Mouse (Mus musculus) midbrain, embryonic 16.5 days (tissue): ENCODE measurements around the gene Vasp. TPM values are rescaled to one million over a fixed set of nuclear protein-coding genes. Genes with fewer than 3 reads are reported as not detected.

Experiments used
- ATAC-seq: fragments of 200-750 bp; cut with Nextera tagmentation; 2 replicates; pipeline ENCODE4 v1.8.0; 2017; ENCODE audit warnings: moderate TSS enrichment
- H3K27ac ChIP-seq: fragments of 300-500 bp; sonication (generic); 2 replicates; pipeline ENCODE4 v1.5.1; 2014; ENCODE audit warnings: mild to moderate bottlenecking, low read length, mixed read lengths
- H3K27me3 ChIP-seq: fragments of 300-500 bp; sonication (generic); 2 replicates; pipeline ENCODE4 v1.6.1; 2014; ENCODE audit warnings: low read depth, low read length, mixed read lengths; ENCODE audit not compliant: control insufficient read depth, insufficient read depth
- H3K36me3 ChIP-seq: fragments of 300-500 bp; sonication (generic); 2 replicates; pipeline ENCODE4 v1.6.1; 2014; ENCODE audit warnings: mild to moderate bottlenecking, low read length, moderate library complexity, mixed read lengths; ENCODE audit not compliant: control insufficient read depth, insufficient read depth
- H3K4me1 ChIP-seq: fragments of 300-500 bp; sonication (generic); 2 replicates; pipeline ENCODE4 v1.6.1; 2014; ENCODE audit warnings: mild to moderate bottlenecking, low read length, mixed read lengths; ENCODE audit not compliant: control insufficient read depth, insufficient read depth
- H3K4me2 ChIP-seq: fragments of 300-500 bp; sonication (generic); 2 replicates; pipeline ENCODE4 v1.6.1; 2014; ENCODE audit warnings: mild to moderate bottlenecking, low read length, mixed read lengths
- H3K4me3 ChIP-seq: fragments of 300-500 bp; sonication (generic); 2 replicates; pipeline ENCODE4 v1.5.1; 2014; ENCODE audit warnings: low read depth, mild to moderate bottlenecking, low read length, moderate library complexity, mixed read lengths
- H3K9ac ChIP-seq: fragments of 300-500 bp; sonication (generic); 2 replicates; pipeline ENCODE4 v1.6.1; 2014; ENCODE audit warnings: low read depth, low read length, mixed read lengths
- H3K9me3 ChIP-seq: fragments of 300-500 bp; sonication (generic); replicated peaks from 2 replicates; pipeline ENCODE4 v1.6.1; 2014; ENCODE audit warnings: mild to moderate bottlenecking, low read length, mixed read lengths; ENCODE audit not compliant: control insufficient read depth, poor library complexity, severe bottlenecking
- WGBS: fragments of 180-500 bp; shearing (Covaris S2); extraction: QIAGEN DNeasy Blood & Tissue Kit; methylation state at CpG from one replicate; pipeline ENCODE4 v1.1.7; 2014; 5-methylcytosine and 5-hydroxymethylcytosine counted together
- polyA plus RNA-seq: library from polyadenylated mRNA; unstranded; fragments of >200 nt; fragmentation: Nextera tagmentation; extraction: Ambion mirVana; gene quantifications from 2 replicates; pipeline ENCODE4 v1.2.1, GENCODE M21; 2015

The Vasp gene
- polyA plus RNA-seq, 1 experiment from 2014 or later, result 35.5 TPM

DNA sequence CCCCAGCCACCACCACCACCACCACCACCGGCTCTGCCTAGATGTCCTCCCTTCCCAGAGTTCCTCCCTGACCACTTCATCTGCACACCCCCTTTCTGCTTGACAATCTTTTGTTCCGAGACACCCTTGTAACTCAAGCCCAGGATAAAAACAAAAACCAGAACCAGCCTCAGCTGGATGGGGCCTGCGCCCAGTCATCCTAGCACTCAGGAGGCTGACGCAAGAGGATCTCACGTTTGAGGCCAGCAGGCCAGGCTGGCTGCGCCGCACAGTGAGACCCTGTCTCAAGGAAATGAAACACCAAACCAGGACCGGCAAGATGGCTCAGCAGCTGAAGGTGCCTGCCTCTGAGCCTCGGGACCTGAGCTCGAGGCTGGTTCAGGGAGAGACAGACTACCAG, 4.6 kb downstream of the Vasp start:
- H3K27ac ChIP-seq, result no peak overlapping the region
- WGBS, result 74% methylated on average over 10 of the region's 10 CpGs
- no peak overlapping the region for H3K4me3 ChIP-seq
- no peak overlapping the region for H3K9ac ChIP-seq
- peaks cover 11% of the 10 kb centered on the region; the same call in 1 of the 2 replicates for H3K36me3 ChIP-seq
- no peaks in the 10 kb centered on the region for H3K27me3 ChIP-seq
- no peak for ATAC-seq
- H3K4me2 ChIP-seq, result no peak overlapping the region
- no peaks in the 10 kb centered on the region for H3K9me3 ChIP-seq
- H3K4me1 ChIP-seq, result peaks cover 18% of the 10 kb centered on the region

DNA sequence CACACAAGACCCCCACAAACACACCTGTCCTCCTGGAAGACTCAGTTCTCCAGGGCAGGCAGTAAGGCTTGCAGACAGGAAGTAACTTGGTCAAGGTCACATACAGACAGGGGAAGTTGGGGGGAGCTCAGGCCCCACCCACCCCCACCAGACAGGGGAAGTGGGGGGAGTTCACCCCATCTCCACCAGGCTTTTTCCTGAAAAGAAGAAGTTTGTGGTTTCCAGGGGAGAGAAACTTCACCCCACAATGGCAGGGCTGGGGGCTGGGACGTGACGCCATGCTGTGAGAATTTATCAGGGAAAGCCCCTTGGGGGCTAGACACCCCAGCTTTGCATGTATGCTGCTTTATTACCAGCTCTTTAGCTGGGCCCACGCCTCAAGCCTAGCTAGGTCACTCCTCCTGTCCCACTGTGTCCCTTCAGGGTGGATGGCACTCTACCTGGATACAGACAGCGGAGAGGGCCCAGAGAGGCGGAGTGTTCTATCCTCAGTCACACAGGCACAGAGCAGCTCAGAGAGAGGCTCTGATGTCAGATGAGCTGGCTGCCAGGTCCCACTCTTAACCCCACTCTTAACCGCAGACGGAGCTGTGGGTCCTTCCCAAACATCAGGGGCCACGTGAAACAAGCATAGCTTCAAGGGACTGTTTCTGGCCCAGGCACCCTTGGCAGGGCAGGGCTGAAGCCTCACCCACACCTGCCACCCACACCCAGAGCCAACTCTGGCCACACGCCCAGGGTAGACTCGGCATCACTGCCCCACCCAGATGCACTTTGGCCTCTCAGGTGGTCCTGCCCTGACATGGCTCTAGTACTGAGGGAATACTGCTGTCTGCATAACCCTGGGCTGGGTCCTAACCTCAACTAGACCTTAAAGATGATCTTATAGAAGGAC, 5.4 kb downstream of the Vasp start:
- Histone ChIP-seq H3K4me1 (peaks cover 18% of the 10 kb centered on the region), H3K4me3 (no peak overlapping the region), H3K9me3 (no peaks in the 10 kb centered on the region), H3K27me3 (no peaks in the 10 kb centered on the region), H3K9ac (no peak overlapping the region; the same call in 1 of the 2 replicates), H3K27ac (no peak overlapping the region), H3K36me3 (peaks cover 11% of the 10 kb centered on the region; the same call in 1 of the 2 replicates), H3K4me2 (no peak overlapping the region)
- no peak for ATAC-seq
- 91% methylated on average over 10 of the region's 10 CpGs for WGBS

DNA sequence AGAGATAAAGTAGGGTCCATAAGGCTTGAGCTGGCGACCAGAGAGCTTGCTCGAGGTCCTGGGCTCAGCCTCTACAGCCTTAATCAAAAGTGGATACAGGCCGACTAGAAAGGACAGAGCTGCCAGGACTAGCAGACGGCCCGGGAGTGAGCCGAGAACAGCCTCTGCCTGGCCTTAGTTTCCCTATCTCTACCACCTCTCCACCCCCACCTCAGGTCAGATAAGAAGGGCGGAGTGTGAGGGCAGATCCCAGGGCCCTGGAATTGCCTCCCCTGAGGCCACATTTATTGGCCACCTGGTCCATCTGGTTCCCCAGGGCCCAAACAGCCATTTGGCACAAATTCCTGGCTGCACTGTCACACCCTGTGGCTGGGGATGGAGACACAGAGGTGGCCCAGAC, 6.5 kb downstream of the Vasp start:
- WGBS, result 92% methylated on average over 7 of the region's 7 CpGs
- H3K36me3 ChIP-seq, result peaks cover 19% of the 10 kb centered on the region

DNA sequence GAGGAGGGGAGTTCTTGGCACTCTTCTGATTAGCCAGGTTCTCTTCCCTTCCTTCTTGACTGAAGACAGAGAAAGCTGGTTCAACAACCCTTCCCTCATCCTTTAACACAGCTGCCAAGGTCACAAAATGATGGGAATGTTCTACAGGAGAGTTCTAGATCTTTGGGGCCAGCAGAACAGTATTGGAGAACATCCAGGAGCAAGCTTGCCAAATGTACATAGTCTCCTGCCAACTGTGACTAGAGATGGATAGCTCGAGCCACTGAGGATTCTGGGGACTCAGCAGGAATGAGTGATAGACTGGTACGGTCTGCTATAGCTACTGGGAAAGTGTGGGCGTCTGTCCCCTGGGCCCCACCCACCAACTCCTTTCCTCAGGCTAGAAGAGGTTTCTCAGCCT, 13.3 kb downstream of the Vasp start:
- H3K27ac ChIP-seq, result no peak overlapping the region
- no peaks in the 10 kb centered on the region for H3K4me1 ChIP-seq
- ATAC-seq, result no peak
- H3K9ac ChIP-seq, result no peak overlapping the region
- WGBS, result 85% methylated on average over 3 of the region's 3 CpGs
- H3K36me3 ChIP-seq, result peaks cover 41% of the 10 kb centered on the region
- H3K9me3 ChIP-seq, result no peaks in the 10 kb centered on the region
- no peaks in the 10 kb centered on the region for H3K27me3 ChIP-seq
- no peak overlapping the region for H3K4me3 ChIP-seq
- H3K4me2 ChIP-seq, result no peak overlapping the region

More for the DNA sequence above, 6.5 kb downstream of the Vasp start:
- no peak for ATAC-seq
- H3K4me1 ChIP-seq, result peaks cover 10% of the 10 kb centered on the region
- H3K9me3 ChIP-seq, result no peaks in the 10 kb centered on the region
- 0 out of 2 replicates have a peak overlapping the region, but pooled peaks have one; percentile 8 for H3K9ac ChIP-seq
- no peak overlapping the region for H3K27ac ChIP-seq
- no peak overlapping the region for H3K4me2 ChIP-seq
- H3K27me3 ChIP-seq, result no peaks in the 10 kb centered on the region
- H3K4me3 ChIP-seq, result no peak overlapping the region

DNA sequence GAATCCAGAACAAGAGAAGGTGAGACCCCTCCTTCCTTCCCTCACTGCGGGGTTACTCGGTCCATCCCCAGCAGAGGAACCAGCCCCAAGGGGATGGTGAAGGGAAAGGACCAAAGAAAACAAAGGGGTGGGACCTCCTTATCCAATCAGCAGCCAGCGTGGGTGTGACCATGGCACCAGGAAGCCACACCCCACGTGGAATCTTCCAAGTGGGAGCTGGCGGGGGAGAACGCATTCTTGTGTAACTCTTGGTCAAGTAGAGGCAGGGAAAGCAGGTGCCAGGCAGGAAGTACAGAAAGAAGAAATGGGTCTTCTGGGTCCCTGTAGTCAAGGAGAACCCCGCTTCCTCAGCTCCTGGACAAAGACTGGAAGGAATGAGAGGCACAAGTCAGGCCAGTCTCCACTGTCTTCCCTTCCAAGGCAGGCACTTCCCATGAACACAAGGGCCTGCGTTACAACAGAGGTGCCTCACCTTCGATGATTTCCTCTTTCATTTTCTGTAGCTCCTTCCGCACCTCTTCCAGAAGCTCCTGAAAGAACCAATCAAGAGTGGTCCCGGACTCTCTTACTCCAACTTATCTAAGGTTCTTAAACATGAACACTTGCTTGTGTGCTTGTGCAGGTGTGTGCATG, 14.1 kb downstream of the Vasp start:
- H3K9ac ChIP-seq, result no peak overlapping the region
- no peak overlapping the region for H3K27ac ChIP-seq
- 34% methylated on average over 11 of the region's 11 CpGs for WGBS
- H3K4me2 ChIP-seq, result no peak overlapping the region
- no peaks in the 10 kb centered on the region for H3K9me3 ChIP-seq
- no peak overlapping the region for H3K4me3 ChIP-seq
- no peaks in the 10 kb centered on the region for H3K4me1 ChIP-seq
- 0 out of 2 replicates have a peak, but pooled peaks have one; percentile 43 for ATAC-seq
- H3K36me3 ChIP-seq, result peaks cover 36% of the 10 kb centered on the region
- H3K27me3 ChIP-seq, result no peaks in the 10 kb centered on the region

DNA sequence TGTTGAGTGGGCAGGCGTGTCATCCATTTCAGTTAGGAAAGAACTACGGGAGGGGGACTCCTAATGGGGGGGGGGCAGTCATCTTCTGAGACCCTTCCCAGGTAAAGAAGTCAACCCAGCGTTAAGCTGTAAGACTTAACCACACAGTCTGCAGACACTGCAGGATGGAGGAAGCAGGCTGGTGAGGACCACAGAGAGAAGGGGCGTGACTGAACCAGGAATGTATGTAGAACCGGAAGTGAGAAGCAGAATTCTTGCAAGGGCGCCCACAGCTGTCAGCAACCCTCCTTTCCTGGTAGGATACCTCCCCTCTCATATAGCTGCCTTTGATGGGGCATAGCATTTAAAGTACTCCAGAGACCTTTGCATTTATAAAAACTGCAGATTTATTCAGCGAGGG, 15.1 kb downstream of the Vasp start:
- no peak overlapping the region for H3K4me2 ChIP-seq
- no peaks in the 10 kb centered on the region for H3K9me3 ChIP-seq
- H3K36me3 ChIP-seq, result peaks cover 36% of the 10 kb centered on the region
- H3K4me1 ChIP-seq, result no peaks in the 10 kb centered on the region
- H3K9ac ChIP-seq, result no peak overlapping the region
- 88% methylated on average over 7 of the region's 7 CpGs for WGBS
- no peaks in the 10 kb centered on the region for H3K27me3 ChIP-seq
- H3K27ac ChIP-seq, result no peak overlapping the region
- ATAC-seq, result no peak
- no peak overlapping the region for H3K4me3 ChIP-seq

DNA sequence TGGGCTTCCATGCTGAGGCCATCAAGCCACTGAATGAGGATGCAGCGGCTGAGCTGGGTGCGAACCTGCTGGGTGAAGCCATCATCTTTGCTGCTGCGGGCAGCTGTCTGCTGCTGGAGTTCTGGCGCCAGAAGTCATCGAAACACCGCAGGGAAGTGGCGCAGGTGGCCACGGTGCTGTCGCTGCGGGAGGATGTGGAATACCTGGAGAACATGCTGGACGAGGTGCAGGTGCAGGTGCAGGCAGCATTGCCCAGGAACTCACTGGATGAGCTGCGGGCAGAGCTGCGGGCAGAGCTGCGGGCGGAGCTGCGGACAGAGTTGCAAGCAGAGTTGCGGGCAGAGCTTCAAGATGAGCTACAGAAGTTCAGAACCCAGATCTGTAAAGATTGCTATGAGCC, 16.2 kb downstream of the Vasp start:
- 0 out of 2 replicates have a peak, but pooled peaks have one; percentile 6 for ATAC-seq

DNA sequence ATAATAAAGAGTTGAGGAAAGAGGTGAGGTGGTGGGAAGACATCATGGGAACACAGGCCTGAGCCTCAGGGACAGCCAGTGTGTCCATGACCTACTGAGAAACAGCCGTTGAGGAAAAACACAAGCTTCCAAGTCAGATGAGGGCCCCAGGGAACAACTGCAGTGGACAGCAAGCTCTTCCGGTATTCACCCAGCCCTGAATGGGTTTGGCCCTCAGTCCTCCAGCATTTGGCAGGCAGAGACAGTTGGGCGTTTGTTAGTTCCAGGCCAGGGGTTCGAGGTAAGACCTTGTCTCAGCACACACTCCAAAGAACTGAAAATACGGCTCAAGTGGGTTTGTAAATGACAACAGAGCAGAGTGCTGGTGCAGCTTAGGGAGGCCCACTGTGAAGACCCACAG, 18.2 kb downstream of the Vasp start:
- H3K9ac ChIP-seq, result no peak overlapping the region
- no peaks in the 10 kb centered on the region for H3K4me1 ChIP-seq
- H3K27ac ChIP-seq, result no peak overlapping the region
- H3K36me3 ChIP-seq, result peaks cover 17% of the 10 kb centered on the region
- ATAC-seq, result no peak
- no peaks in the 10 kb centered on the region for H3K9me3 ChIP-seq
- no peak overlapping the region for H3K4me2 ChIP-seq
- WGBS, result 72% methylated on average over 5 of the region's 5 CpGs
- no peaks in the 10 kb centered on the region for H3K27me3 ChIP-seq
- no peak overlapping the region for H3K4me3 ChIP-seq

More for the DNA sequence above, 16.2 kb downstream of the Vasp start:
- WGBS, result 86% methylated on average over 17 of the region's 17 CpGs
- Histone ChIP-seq H3K9ac (no peak overlapping the region), H3K9me3 (no peaks in the 10 kb centered on the region), H3K4me2 (no peak overlapping the region), H3K4me1 (no peaks in the 10 kb centered on the region), H3K27me3 (no peaks in the 10 kb centered on the region), H3K36me3 (peaks cover 31% of the 10 kb centered on the region), H3K4me3 (no peak overlapping the region), H3K27ac (no peak overlapping the region)

DNA sequence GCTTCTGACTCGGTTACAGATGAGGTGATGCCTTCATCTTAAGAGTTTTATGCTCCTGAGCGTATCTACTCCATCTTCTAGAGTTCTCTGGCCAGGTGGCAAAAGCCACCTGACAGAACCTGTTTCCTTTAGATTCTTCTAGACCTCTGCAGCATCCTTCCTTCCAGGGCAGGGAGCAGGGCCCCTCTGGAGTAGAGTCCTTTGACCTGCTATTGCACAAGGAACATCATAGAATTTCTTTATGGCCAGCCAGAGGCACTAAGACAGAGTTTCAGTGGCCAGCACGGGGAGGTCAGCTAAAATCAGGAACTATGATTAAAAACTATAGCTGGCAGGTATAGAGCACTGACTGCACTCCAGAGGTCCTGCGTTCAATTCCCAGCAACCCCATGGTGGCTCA, 19.5 kb downstream of the Vasp start:
- Histone ChIP-seq H3K4me3 (no peak overlapping the region), H3K36me3 (peaks cover 10% of the 10 kb centered on the region), H3K27ac (no peak overlapping the region), H3K9ac (no peak overlapping the region), H3K4me1 (no peaks in the 10 kb centered on the region), H3K27me3 (no peaks in the 10 kb centered on the region), H3K4me2 (no peak overlapping the region), H3K9me3 (no peaks in the 10 kb centered on the region)
- WGBS, result 86% methylated on average over 4 of the region's 4 CpGs
- ATAC-seq, result no peak
